Mouse (Mus musculus) bone marrow macrophage, adult 2 months (primary cell): ENCODE measurements at regions not wholly inside any gene's neighbourhood (a gene's known extent, or its start where the extent isn't known, plus 50 kb on each side); places are given as distances from the start of the nearest gene placed in this dataset.

Experiments used
- CTCF ChIP-seq: IDR thresholded peaks from 2 replicates; pipeline ENCODE4 v1.5.1; 2012; ENCODE audit warnings: low read depth, mild to moderate bottlenecking, low read length, moderate library complexity
- POLR2A ChIP-seq: IDR thresholded peaks from 2 replicates; pipeline ENCODE4 v1.6.1; 2012; ENCODE audit warnings: mild to moderate bottlenecking, low read depth, low read length, borderline replicate concordance

DNA sequence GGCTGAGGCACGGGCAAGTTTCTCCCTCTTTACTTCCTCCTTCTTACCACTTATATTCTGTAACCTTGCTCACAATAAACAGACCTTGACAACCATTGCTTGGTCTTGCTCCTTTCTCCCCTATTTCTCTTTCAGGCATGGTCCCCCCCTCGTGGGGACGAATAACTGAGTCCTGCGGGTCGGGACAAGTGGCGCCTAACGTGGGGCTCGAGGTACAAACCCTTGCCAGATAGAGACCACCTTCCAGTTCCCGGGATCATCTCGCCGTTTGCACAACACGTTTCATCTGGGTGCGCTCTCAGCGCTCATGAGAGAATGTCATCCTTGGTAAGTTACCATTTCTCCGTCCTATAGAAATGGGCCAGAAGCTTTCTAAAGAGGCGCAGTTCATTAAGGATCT lies 79.6 kb upstream of the Foxn3 start:
- no peak for TF ChIP-seq POLR2A
- no peak for TF ChIP-seq CTCF
